Mouse (Mus musculus): ENCODE measurements around the gene Lifr.

DNA sequence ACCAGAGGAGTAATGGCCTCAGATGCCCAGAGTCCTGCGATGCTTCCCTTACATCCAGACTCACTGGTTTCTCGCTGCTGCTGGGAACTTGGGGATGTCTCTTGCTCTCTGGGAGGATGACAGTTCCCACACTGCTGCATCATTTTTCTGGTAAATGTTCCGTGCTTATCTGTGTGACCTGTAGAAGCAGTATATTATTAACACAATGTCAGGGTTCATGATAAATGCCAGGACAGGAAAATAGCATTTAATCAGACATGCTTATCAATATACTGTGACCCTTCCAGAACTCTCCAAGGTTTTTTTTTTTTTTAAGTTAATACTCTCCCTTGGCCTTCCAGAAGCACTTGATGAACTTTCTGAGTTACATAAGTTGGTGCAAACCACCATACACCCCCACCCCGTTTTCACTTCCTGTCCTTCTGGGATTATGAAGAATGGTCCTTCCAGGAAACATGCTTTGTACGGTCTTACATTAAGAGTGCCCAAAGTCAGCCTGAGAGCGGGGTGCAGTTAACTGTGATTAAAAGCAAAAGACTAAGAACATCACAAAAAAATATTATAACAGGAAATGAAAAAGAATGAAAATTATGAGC lies 20.1 kb upstream of the Lifr start:
- TF ChIP-seq CTCF (IDR thresholded peaks at IDR 0.05; ENCODE audit: insufficient read depth, low read length) (no peak), POLR2A (IDR thresholded peaks at IDR 0.05; ENCODE audit: borderline replicate concordance, extremely low read depth, low read depth, low read length) (no peak)
